Comparison of ENCODE assay signal across 24 mouse cellular contexts in genomic region chr2:25151280-25151956, GRCm38 (mm10). TPM values are rescaled to one million over a fixed set of nuclear protein-coding genes. Genes with fewer than 3 reads are reported as not detected.
DNase-seq lines count a peak whose midpoint lies in the region; TF ChIP-seq lines count a peak whose summit lies in the region.
"Had no signal": no experiment of that assay in that cellular context is flagged by ENCODE, and none has a peak within 500 bp of the region (broad histone marks: within the 10 kb centered on the region; RNA-seq: fewer than 3 reads in every experiment).

No protein-coding gene starts in this region.

- intact Hi-C loops in heart, postnatal 14 days (cut with DNase I) = no loop called here

- H3K4me3 ChIP-seq in CH12.LX (replicated peaks in 1 of 3; ENCODE audit: low read depth in 2 of 3, low read length in 2 of 3, poor library complexity in 1 of 3) (no peak overlapping the region), ES-E14 (ENCODE audit: insufficient read depth in 1 of 2, low read depth in 1 of 2, low read length in 2 of 2, poor library complexity in 1 of 2, severe bottlenecking in 1 of 2) (no peak overlapping the region)
- H3K4me3 ChIP-seq: embryonic facial prominence, embryonic 13.5 days; embryonic facial prominence, embryonic 15.5 days; erythroblast, embryonic 14.5 days; forebrain, embryonic 13.5 days; forebrain, embryonic 15.5 days had no signal

- H3K27ac ChIP-seq in CH12.LX (ENCODE audit: insufficient read depth, low read depth) (no peak overlapping the region), ES-E14 (ENCODE audit: insufficient read depth, low read depth, low read length, poor library complexity, severe bottlenecking) (no peak overlapping the region)
- H3K27ac ChIP-seq: embryonic facial prominence, embryonic 13.5 days; embryonic facial prominence, embryonic 15.5 days; forebrain, embryonic 13.5 days; forebrain, embryonic 15.5 days had no signal

- in situ Hi-C loops in CH12.LX (cut with MboI; ENCODE audit: low pct_ligation_motif_present, low pct_unique_long_range_greater_than_20kb, low sequenced_read_pairs) = no loop called here
- in situ Hi-C loops in ES-E14 (cut with MboI; ENCODE audit: low sequenced_read_pairs in 2 of 2, unreplicated experiment in 2 of 2) = no loop called here

- H3K4me1 ChIP-seq in CH12.LX (ENCODE audit: control insufficient read depth in 1 of 2, insufficient read depth in 2 of 2) (no peaks in the 10 kb centered on the region), ES-E14 (ENCODE audit: control insufficient read depth in 2 of 2, insufficient read depth in 2 of 2, low read length in 2 of 2, poor library complexity in 1 of 2) (peaks cover 0 to 4% of the 10 kb centered on the region in 2 experiments; a peak in 1 of 4 replicates)
- H3K4me1 ChIP-seq: embryonic facial prominence, embryonic 13.5 days; embryonic facial prominence, embryonic 15.5 days; forebrain, embryonic 13.5 days; forebrain, embryonic 15.5 days had no signal

- H3K79me2 ChIP-seq in CH12.LX (replicated peaks; ENCODE audit: control insufficient read depth, extremely low read depth, insufficient read depth, poor library complexity, severe bottlenecking) = no peaks in the 10 kb centered on the region

- H3K4me2 ChIP-seq in CH12.LX (ENCODE audit: insufficient read depth, low read depth, poor library complexity, severe bottlenecking) = no peak overlapping the region
- H3K4me2 ChIP-seq: embryonic facial prominence, embryonic 13.5 days; embryonic facial prominence, embryonic 15.5 days; forebrain, embryonic 13.5 days; forebrain, embryonic 15.5 days had no signal

- dilution Hi-C loops in CH12.LX (cut with MboI; ENCODE audit: extremely low pct_ligation_motif_present, extremely low pct_unique_long_range_greater_than_20kb, low sequenced_read_pairs) = no loop called here

- H3K9ac ChIP-seq in CH12.LX (ENCODE audit: insufficient read depth, low read depth) (no peak overlapping the region), ES-E14 (ENCODE audit: insufficient read depth, low read depth, low read length, poor library complexity, severe bottlenecking) (no peak overlapping the region)
- H3K9ac ChIP-seq: embryonic facial prominence, embryonic 13.5 days; embryonic facial prominence, embryonic 15.5 days; forebrain, embryonic 13.5 days; forebrain, embryonic 15.5 days; forebrain, postnatal 0 days had no signal

- H3K36me3 ChIP-seq in CH12.LX (replicated peaks in 1 of 2; ENCODE audit: control insufficient read depth in 1 of 2, insufficient read depth in 1 of 2, low read length in 1 of 2) = no peaks in the 10 kb centered on the region
- no peaks in the 10 kb centered on the region for H3K36me3 ChIP-seq in ES-E14 (ENCODE audit: control insufficient read depth, insufficient read depth, low read length, poor library complexity, severe bottlenecking)
- H3K36me3 ChIP-seq: embryonic facial prominence, embryonic 13.5 days; embryonic facial prominence, embryonic 15.5 days; forebrain, embryonic 15.5 days had no signal

- H3K9me3 ChIP-seq in CH12.LX (replicated peaks; ENCODE audit: low read length) (no peaks in the 10 kb centered on the region), ES-E14 (ENCODE audit: control insufficient read depth, insufficient read depth, low read depth, low read length) (no peaks in the 10 kb centered on the region)
- H3K9me3 ChIP-seq: embryonic facial prominence, embryonic 13.5 days; embryonic facial prominence, embryonic 15.5 days; forebrain, embryonic 13.5 days; forebrain, embryonic 15.5 days had no signal

- TF ChIP-seq RAD21 in CH12.LX (IDR thresholded peaks at IDR 0.05; ENCODE audit: low read depth, low read length) = no peak

- no peak for TF ChIP-seq CTCF in CH12.LX (conservative IDR thresholded peaks at IDR 0.05 in 1 of 2, IDR thresholded peaks at IDR 0.05 in 1 of 2; ENCODE audit: low read depth in 2 of 2, low read length in 2 of 2)

- peak; percentile 78 for DNase-seq in heart, adult 11 months
- no peak for DNase-seq in heart, postnatal 14 days
- DNase-seq in CH12.LX (ENCODE audit: extremely low read depth) (no peak), ES-E14 (ENCODE audit: low read depth, low spot score) (no peak)
- DNase-seq in thymus, postnatal 4 days = no peak
- DNase-seq in lung, postnatal 25 days (ENCODE audit: low spot score) = no peak
- DNase-seq: adrenal gland, adult 2 months; adrenal gland, postnatal 10 days; adrenal gland, postnatal 25 days; cerebellum, adult 11 months; cerebellum, adult 18-20 months; cerebellum, adult 8-10 months; cerebellum, adult 9-11 months; cerebellum, postnatal 14 days; cerebellum, postnatal 36 days; embryo, embryonic 11 days; forebrain, postnatal 0 days had no signal

- no peak for TF ChIP-seq EP300 in CH12.LX (IDR thresholded peaks at IDR 0.05; ENCODE audit: low read length)

- H3K27me3 ChIP-seq in CH12.LX (replicated peaks) = peaks cover 32% of the 10 kb centered on the region
- H3K27me3 ChIP-seq: embryonic facial prominence, embryonic 13.5 days; embryonic facial prominence, embryonic 15.5 days; forebrain, embryonic 13.5 days; forebrain, embryonic 15.5 days had no signal

- TF ChIP-seq POLR2A in CH12.LX (IDR thresholded peaks at IDR 0.05; ENCODE audit: low read depth, low read length) = no peak

TF ChIP-seq in CH12.LX, 34 proteins besides CTCF, POLR2A, EP300 and RAD21:
- no peak for TF ChIP-seq MEF2A (IDR thresholded peaks at IDR 0.05; ENCODE audit: borderline replicate concordance, low read depth, low read length)
- TF ChIP-seq JUND (conservative IDR thresholded peaks at IDR 0.05; ENCODE audit: low read depth, low read length) = no peak
- TF ChIP-seq TCF12 (IDR thresholded peaks at IDR 0.05; ENCODE audit: low read depth, low read length) = no peak
- TF ChIP-seq ZNF384 (IDR thresholded peaks at IDR 0.05; ENCODE audit: low read depth, low read length) = 0 out of 2 replicates have a peak, but pooled peaks have one; percentile 7
- TF ChIP-seq BHLHE40 (IDR thresholded peaks at IDR 0.05; ENCODE audit: low read depth, low read length) = no peak
- TF ChIP-seq KAT2A (IDR thresholded peaks at IDR 0.05; ENCODE audit: insufficient replicate concordance, low read length) = no peak

TF ChIP-seq in ES-E14, 5 proteins besides CTCF, POLR2A, EP300 and RAD21:
- TF ChIP-seq ZNF384 (IDR thresholded peaks at IDR 0.05; ENCODE audit: low read depth, low read length) (peak; percentile 61; the same call in 1 of the 2 replicates), ZC3H11A (IDR thresholded peaks at IDR 0.05; ENCODE audit: borderline replicate concordance, low read depth, low read length) (no peak)

RNA-seq across cellular contexts. Expression of gene Nrarp, which starts 29.1 kb away (rescaled TPM):
- 10 to 100 TPM; 14.0 to 15.0 TPM for total RNA-seq in heart, postnatal 14 days (2021)
- total RNA-seq in CH12.LX (2012; rRNA removed) (3.1 TPM in 2 replicates), CH12.LX (2014; rRNA removed) (0.24 and 0.35 TPM in 2 replicates), ES-E14 (2012; rRNA removed) (1.9 and 2.1 TPM in 2 replicates)
- 0.14 and 0.20 TPM in 2 replicates for polyA plus RNA-seq in CH12.LX (2012; ENCODE audit: insufficient read length, low read depth)

RNA-seq across cellular contexts. Expression of gene Tor4a, which starts 45.3 kb away (rescaled TPM):
- total RNA-seq in heart, postnatal 14 days (2021) = 1 to 10 TPM; 5.0 to 5.5 TPM
- total RNA-seq in CH12.LX (2012; rRNA removed) (17.5 and 20.4 TPM in 2 replicates), CH12.LX (2014; rRNA removed) (12.6 and 13.1 TPM in 2 replicates), ES-E14 (2012; rRNA removed) (11.1 and 17.0 TPM in 2 replicates)
- 15.3 TPM in 2 replicates for polyA plus RNA-seq in CH12.LX (2012; ENCODE audit: insufficient read length, low read depth)

RNA-seq across cellular contexts. Expression of gene Noxa1, which starts 56.5 kb away (rescaled TPM):
- total RNA-seq in heart, postnatal 14 days (2021) = not detected
- 4.6 and 5.0 TPM in 2 replicates for total RNA-seq in CH12.LX (2012; rRNA removed)
- total RNA-seq in CH12.LX (2014; rRNA removed) = 6.1 and 6.4 TPM in 2 replicates
- polyA plus RNA-seq in CH12.LX (2012; ENCODE audit: insufficient read length, low read depth) = 4.0 and 6.3 TPM in 2 replicates
- 0.22 TPM in 1 of 2 replicates, not detected in the other for total RNA-seq in ES-E14 (2012; rRNA removed)
- total RNA-seq: adrenal gland, adult 2 months; adrenal gland, postnatal 10 days; adrenal gland, postnatal 25 days; forebrain, postnatal 0 days had no signal
- polyA plus RNA-seq: adrenal gland, adult 2 months; C2C12; embryonic facial prominence, embryonic 11.5 days; embryonic facial prominence, embryonic 13.5 days; forebrain, embryonic 13.5 days; forebrain, embryonic 15.5 days; forebrain, postnatal 0 days had no signal

RNA-seq across cellular contexts. Expression of gene Nelfb, which starts 59.9 kb away (rescaled TPM):
- 10 to 100 TPM; 35.7 to 36.2 TPM for total RNA-seq in heart, postnatal 14 days (2021)
- total RNA-seq in CH12.LX (2012; rRNA removed) = 57.0 and 58.7 TPM in 2 replicates
- total RNA-seq in CH12.LX (2014; rRNA removed) = 42.0 and 53.6 TPM in 2 replicates
- polyA plus RNA-seq in CH12.LX (2012; ENCODE audit: insufficient read length, low read depth) = 52.5 and 58.0 TPM in 2 replicates
- total RNA-seq in ES-E14 (2012; rRNA removed) = 50.9 and 60.9 TPM in 2 replicates
